Mouse (Mus musculus) small intestine, adult 2 months (tissue): ENCODE results near the gene Ntrk3. TPM values are rescaled to one million over a fixed set of nuclear protein-coding genes. Genes with fewer than 3 reads are reported as not detected.

Experiments used
- H3K27ac ChIP-seq: fragments of 200-500 bp; 2 replicates; pipeline ENCODE4 v1.5.1; 2012; ENCODE audit warnings: low read depth, low read length, control low read depth, inconsistent platforms; ENCODE audit not compliant: insufficient read depth
- H3K27me3 ChIP-seq: fragments of 200-500 bp; 2 replicates; pipeline ENCODE4 v1.6.1; 2012; ENCODE audit warnings: mild to moderate bottlenecking, moderate library complexity, low read length, inconsistent platforms; ENCODE audit not compliant: control insufficient read depth, insufficient read depth
- H3K36me3 ChIP-seq: fragments of 200-500 bp; 2 replicates; pipeline ENCODE4 v1.6.1; 2012; ENCODE audit warnings: mild to moderate bottlenecking, low read length, control low read depth, inconsistent platforms; ENCODE audit not compliant: control insufficient read depth, insufficient read depth
- H3K4me1 ChIP-seq: fragments of 200-500 bp; 2 replicates; pipeline ENCODE4 v1.6.1; 2012; ENCODE audit warnings: low read length, inconsistent platforms, mixed read lengths; ENCODE audit not compliant: control insufficient read depth, insufficient read depth, insufficient read length
- H3K4me3 ChIP-seq: fragments of 200-500 bp; 2 replicates; pipeline ENCODE4 v1.5.1; 2012; ENCODE audit warnings: low read depth, mild to moderate bottlenecking, control low read depth, inconsistent platforms, low read length, moderate library complexity
- CTCF ChIP-seq: fragments of 200-500 bp; IDR thresholded peaks from 2 replicates; pipeline ENCODE4 v1.5.1; 2012; ENCODE audit warnings: low read depth, mild to moderate bottlenecking, control low read depth, inconsistent platforms, low read length, moderate library complexity, mixed read lengths; ENCODE audit not compliant: insufficient replicate concordance, insufficient read length; ENCODE audit errors: extremely low read depth
- POLR2A ChIP-seq: fragments of 200-500 bp; IDR thresholded peaks from 2 replicates; pipeline ENCODE4 v1.6.1; 2012; ENCODE audit warnings: low read depth, mild to moderate bottlenecking, control low read depth, inconsistent platforms, low read length, moderate library complexity
- WGBS: fragments of 180-500 bp; shearing (Covaris S2); methylation state at CpG from one replicate; pipeline ENCODE4 v1.1.7; 2018; 5-methylcytosine and 5-hydroxymethylcytosine counted together
- polyA plus RNA-seq: library from polyadenylated mRNA; depleted of rRNA; stranded (reverse); fragments of >200 nt; gene quantifications from 2 replicates; pipeline ENCODE4 v1.2.3, GENCODE M21; 2012

The Ntrk3 gene
- polyA plus RNA-seq, 1 experiment = 0.61 TPM

DNA sequence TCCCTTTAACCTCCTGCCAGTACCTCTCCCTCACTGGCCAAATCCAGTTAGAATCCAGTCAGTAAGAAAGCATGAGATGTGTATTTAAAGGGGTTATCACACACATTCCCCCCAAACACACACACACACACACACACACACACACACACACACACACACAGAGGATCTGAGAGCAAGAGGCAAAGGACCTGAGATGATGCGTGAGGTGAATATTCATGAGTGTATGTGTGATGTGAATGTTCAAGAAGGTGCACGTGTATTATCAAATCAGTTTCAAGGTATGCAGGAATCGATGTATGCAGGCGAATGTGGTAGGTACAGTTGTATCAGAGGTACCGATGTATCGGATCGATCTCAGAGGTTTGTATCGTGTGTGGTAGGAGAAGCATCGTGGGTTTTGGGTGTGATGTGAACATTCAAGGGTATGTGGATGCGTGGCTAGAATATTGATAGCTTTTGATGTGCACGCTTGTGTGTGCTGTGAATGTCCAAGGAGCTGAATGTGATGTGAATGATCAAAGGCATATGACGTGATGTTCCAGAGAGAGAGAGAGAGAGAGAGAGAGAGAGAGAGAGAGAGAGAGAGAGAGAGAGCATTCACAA, 30.2 kb upstream of the Ntrk3 start:
- H3K4me1 ChIP-seq = no peaks in the 10 kb centered on the region
- no peak overlapping the region for H3K4me3 ChIP-seq
- no peaks in the 10 kb centered on the region for H3K36me3 ChIP-seq
- no peaks in the 10 kb centered on the region for H3K27me3 ChIP-seq
- no peak for TF ChIP-seq POLR2A
- no peak for TF ChIP-seq CTCF
- 86% methylated on average over 12 of the region's 12 CpGs for WGBS
- H3K27ac ChIP-seq = no peak overlapping the region

DNA sequence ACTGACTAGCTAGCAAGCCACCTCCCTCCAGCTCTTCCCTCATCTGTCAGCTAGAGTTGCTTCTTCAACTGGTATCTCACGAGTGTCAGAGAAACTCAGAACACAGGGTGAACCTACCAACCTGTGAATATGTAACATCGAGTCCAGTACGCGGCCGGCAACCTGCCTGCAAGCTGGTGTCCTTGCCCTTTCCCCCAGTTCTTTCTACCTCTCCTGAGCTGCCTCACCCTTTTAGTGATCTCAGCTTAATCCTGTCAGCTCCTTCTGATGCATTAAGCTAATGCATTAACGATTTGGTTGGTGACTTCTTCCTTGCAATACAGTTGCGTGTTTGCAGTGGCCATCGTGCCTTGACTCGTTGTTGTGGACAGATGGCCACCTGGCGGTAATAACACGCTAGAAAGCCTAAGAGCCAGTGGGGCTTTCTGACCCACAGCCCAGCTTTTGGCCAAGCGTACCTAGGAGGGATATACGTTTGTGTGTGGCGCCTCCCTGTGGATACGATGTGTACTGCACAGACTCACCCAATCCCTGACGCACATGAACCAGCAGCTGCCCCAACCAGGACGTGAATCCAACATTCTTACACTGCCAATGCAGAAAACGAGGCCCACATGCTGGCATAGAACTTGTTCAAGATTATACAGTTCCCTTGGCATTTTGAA, 28.3 kb upstream of the Ntrk3 start:
- no peaks in the 10 kb centered on the region for H3K36me3 ChIP-seq
- no peak overlapping the region for H3K27ac ChIP-seq
- 21% methylated on average over 18 of the region's 18 CpGs for WGBS
- peak; percentile 53; the same call in 1 of the 2 replicates for TF ChIP-seq CTCF
- no peak for TF ChIP-seq POLR2A
- H3K4me3 ChIP-seq = no peak overlapping the region
- H3K27me3 ChIP-seq = no peaks in the 10 kb centered on the region
- H3K4me1 ChIP-seq = no peaks in the 10 kb centered on the region

DNA sequence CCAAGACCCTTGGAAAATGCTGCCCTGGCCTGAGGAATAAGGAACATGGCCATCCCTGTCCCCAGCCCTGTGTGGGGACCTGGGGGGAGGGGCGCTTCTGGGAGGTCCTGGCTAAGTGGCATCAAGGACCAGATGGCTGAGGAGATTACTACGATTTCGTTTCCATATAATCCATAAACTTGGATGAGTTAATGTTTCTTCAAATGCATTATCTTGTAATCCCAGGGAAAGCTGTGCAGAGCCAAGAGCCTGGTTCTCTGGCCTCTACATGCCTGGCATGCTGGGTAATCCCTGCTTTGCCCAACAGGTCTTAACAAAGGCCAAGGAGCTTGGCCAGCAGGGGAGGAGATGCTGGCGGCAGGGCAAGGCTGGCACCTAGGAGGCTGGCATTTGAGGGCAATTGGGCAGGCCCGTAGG, 27.4 kb upstream of the Ntrk3 start:
- Histone ChIP-seq H3K27me3 (no peaks in the 10 kb centered on the region), H3K4me1 (no peaks in the 10 kb centered on the region), H3K36me3 (no peaks in the 10 kb centered on the region), H3K4me3 (no peak overlapping the region), H3K27ac (no peak overlapping the region)
- no peak for TF ChIP-seq CTCF
- TF ChIP-seq POLR2A = no peak
- 64% methylated on average over 5 of the region's 5 CpGs for WGBS

DNA sequence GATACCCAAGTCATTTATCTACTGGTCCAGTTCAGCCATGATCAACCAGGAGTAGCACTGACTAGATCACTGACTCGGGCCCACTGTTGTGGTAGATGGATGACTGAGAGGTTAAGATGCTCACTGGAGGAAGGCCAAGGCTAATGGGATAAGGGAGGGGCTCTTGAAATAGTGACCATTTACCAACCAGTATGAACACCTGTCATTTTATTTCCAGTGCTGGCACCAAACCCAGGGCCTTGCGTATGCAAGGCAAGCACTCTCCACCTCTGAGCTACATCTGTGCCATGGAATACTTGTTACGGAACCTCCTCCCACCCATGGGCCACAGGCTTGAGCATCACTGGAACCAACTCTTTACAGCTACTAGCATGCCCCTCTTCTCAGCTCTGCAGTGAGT, 26.0 kb upstream of the Ntrk3 start:
- WGBS = 82% methylated on average over 3 of the region's 3 CpGs
- Histone ChIP-seq H3K27ac (no peak overlapping the region), H3K4me1 (no peaks in the 10 kb centered on the region), H3K36me3 (no peaks in the 10 kb centered on the region), H3K4me3 (no peak overlapping the region), H3K27me3 (no peaks in the 10 kb centered on the region)
- TF ChIP-seq POLR2A (no peak), CTCF (no peak)

DNA sequence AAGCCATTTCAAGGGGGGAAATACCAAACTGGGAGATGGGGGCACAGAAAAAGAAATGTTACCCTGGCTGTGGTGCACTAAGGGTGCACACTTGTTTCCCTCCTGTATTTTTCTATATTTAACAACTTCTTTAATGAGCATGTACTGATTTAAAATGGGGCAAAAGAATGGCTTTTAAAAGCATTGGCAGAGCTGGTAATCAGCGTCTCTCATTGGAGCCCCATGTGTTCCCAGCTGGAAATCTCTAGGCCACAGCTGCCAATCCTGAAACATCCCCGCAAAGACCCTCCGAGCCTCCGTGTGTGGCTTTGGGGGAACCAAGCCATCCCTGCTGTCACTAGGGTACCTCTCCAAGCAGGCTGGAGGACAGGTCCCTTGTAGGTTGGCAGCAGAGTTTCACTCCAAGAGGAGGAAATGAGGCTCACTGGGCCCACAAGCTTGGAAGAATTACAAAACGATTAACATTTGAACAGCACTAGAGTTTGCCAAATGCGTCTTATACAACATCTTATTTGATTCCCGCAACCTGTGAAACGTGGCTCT, 16.7 kb upstream of the Ntrk3 start:
- Histone ChIP-seq H3K27me3 (no peaks in the 10 kb centered on the region), H3K27ac (no peak overlapping the region), H3K36me3 (no peaks in the 10 kb centered on the region), H3K4me3 (no peak overlapping the region), H3K4me1 (no peaks in the 10 kb centered on the region)
- TF ChIP-seq POLR2A (no peak), CTCF (no peak)
- 64% methylated on average over 8 of the region's 8 CpGs for WGBS

DNA sequence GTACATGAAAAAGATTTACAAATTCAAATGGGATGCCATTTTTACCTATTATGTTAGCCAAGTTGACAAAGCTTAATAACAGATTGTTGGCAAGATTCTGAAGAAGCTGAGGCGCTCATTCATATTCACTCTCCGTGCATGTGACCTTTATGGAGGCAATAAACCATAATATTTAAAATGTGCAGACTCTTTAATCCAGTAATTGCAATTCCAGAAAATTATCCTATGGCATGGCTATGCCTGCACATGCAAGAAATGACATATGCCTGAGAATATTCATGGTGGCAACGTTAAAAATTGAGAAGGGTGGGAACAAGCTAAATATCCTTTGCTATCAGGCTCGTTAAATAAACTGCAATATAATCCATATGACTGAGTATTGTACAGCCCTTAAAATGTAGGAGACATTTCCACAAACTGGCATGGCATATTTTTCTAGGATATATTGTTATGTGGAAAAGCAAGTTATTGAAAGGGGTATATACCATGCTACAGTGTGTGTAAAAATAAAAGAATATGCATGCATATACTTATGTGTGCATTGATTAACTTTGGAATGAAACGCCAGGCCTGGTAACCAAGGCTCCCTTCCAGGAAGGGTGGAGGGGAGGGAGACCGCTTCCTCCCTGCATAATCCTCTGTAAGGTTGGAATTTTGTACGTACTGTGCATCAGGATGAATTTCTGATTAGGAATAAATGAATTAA, 16.1 kb upstream of the Ntrk3 start:
- no peaks in the 10 kb centered on the region for H3K36me3 ChIP-seq
- H3K27me3 ChIP-seq = no peaks in the 10 kb centered on the region
- TF ChIP-seq CTCF (no peak), POLR2A (no peak)
- 68% methylated on average over 7 of the region's 7 CpGs for WGBS
- H3K4me1 ChIP-seq = no peaks in the 10 kb centered on the region
- H3K27ac ChIP-seq = no peak overlapping the region
- no peak overlapping the region for H3K4me3 ChIP-seq

DNA sequence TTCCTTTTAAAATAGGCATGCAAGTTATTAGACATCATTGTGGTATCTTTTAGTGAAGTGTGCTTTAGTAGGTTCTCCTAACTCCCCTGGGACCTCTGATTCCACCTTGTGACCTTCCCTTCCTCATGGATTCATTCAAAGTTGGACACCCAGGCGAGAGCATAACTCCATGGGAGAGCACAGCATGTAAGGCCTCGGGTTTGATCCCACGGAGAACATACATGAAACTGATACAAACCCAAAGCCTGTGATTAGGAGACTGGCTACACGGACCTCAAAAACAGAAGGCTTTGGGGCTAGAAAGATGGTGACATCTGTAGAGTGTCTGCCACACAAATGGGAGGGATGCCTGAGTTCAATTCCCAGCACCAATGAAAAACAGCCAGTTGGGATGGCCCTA, 15.1 kb upstream of the Ntrk3 start:
- no peak overlapping the region for H3K4me3 ChIP-seq
- H3K4me1 ChIP-seq = no peaks in the 10 kb centered on the region
- no peak overlapping the region for H3K27ac ChIP-seq
- WGBS = 83% methylated on average over 4 of the region's 4 CpGs
- no peaks in the 10 kb centered on the region for H3K36me3 ChIP-seq
- H3K27me3 ChIP-seq = no peaks in the 10 kb centered on the region
- TF ChIP-seq POLR2A = no peak
- no peak for TF ChIP-seq CTCF
